21 mouse cellular contexts compared by ENCODE assay signal in the genomic region with DNA sequence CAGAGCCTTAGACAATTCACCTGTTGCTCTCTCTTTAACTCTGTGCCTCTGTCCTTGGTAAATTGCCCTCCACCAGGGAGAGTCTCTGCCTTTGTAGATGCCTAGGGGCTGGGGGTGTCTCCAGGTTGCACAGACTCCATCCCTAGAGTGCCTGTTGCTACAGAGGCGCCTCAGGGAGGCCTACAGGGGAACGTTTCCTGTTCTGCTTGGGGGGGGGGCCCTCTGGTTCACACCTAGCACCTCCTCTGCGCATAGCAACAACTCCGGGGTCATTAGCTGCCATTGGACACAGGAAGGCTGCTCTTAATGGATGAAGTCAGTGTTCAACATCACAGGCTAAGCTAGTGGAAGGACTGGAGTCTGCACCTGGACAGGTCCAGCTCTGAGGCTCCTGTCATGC. TPM values are rescaled to one million over a fixed set of nuclear protein-coding genes. Genes with fewer than 3 reads are reported as not detected.
DNase-seq lines count a peak whose midpoint lies in the region; ATAC-seq lines count a peak whose summit lies in the region.
"Had no signal": no experiment of that assay in that cellular context is flagged by ENCODE, and none has a peak within 500 bp of the region (broad histone marks: within the 10 kb centered on the region; RNA-seq: fewer than 3 reads in every experiment).

No protein-coding gene starts in this region.

- no peak overlapping the region for H3K9ac ChIP-seq in forebrain, embryonic 14.5 days (ENCODE audit: low read length)
- no peak overlapping the region for H3K9ac ChIP-seq in neural tube, embryonic 13.5 days
- no peak overlapping the region for H3K9ac ChIP-seq in neural tube, embryonic 15.5 days (replicated peaks)
- H3K9ac ChIP-seq: forebrain, postnatal 0 days; stomach, embryonic 15.5 days had no signal

- 52% methylated on average over 4 of the region's 4 CpGs for WGBS in forebrain, embryonic 10.5 days
- WGBS in forebrain, embryonic 14.5 days, result 49% methylated on average over 4 of the region's 4 CpGs
- 45% methylated on average over 4 of the region's 4 CpGs for WGBS in neural tube, embryonic 13.5 days
- 51% methylated on average over 4 of the region's 4 CpGs for WGBS in neural tube, embryonic 15.5 days

- no peak for DNase-seq in forebrain, embryonic 10.5 days (ENCODE audit: extremely low spot score, low spot score)
- no peak for DNase-seq in forebrain, embryonic 14.5 days (ENCODE audit: low spot score)
- no peak for DNase-seq in neural tube, embryonic 10.5 days (ENCODE audit: extremely low spot score, low spot score)
- no peak for DNase-seq in spleen, postnatal 36 days (ENCODE audit: low spot score in 2 of 2)
- DNase-seq: adrenal gland, adult 8-10 months; cerebellum, adult 11-12 months; forebrain, postnatal 0 days; gastrocnemius, postnatal 25 days; kidney, postnatal 25 days; right cerebral cortex, postnatal 25 days; spleen, adult 18-20 months; thymus, postnatal 25 days had no signal

- ATAC-seq in forebrain, embryonic 14.5 days, result no peak
- ATAC-seq in neural tube, embryonic 13.5 days (ENCODE audit: low read depth), result no peak
- peak; percentile 49 for ATAC-seq in inflammation-experienced regulatory T-cells, adult 6 months
- no peak for ATAC-seq in neural tube, embryonic 15.5 days (ENCODE audit: low FRiP score)
- no peak for ATAC-seq in monocyte, adult 5-6 weeks (replicated peaks; ENCODE audit: insufficient number of reproducible peaks, low FRiP score, low TSS enrichment, poor library complexity, severe bottlenecking)
- ATAC-seq: forebrain, postnatal 0 days; lung, postnatal 0 days; Patski had no signal

- H3K27ac ChIP-seq in forebrain, embryonic 10.5 days, result peak overlapping the region; percentile 67
- no peak overlapping the region for H3K27ac ChIP-seq in forebrain, embryonic 14.5 days (ENCODE audit: low read depth, low read length)
- H3K27ac ChIP-seq in neural tube, embryonic 13.5 days (replicated peaks), result 0 out of 2 replicates have a peak overlapping the region, but pooled peaks have one; percentile 3
- 0 out of 2 replicates have a peak overlapping the region, but pooled peaks have one; percentile 33 for H3K27ac ChIP-seq in neural tube, embryonic 15.5 days (replicated peaks)
- H3K27ac ChIP-seq: macrophage; stomach, embryonic 15.5 days had no signal

- no peaks in the 10 kb centered on the region for H3K9me3 ChIP-seq in forebrain, embryonic 10.5 days
- no peaks in the 10 kb centered on the region for H3K9me3 ChIP-seq in forebrain, embryonic 14.5 days (replicated peaks; ENCODE audit: control insufficient read depth, low read length)
- no peaks in the 10 kb centered on the region for H3K9me3 ChIP-seq in neural tube, embryonic 13.5 days
- H3K9me3 ChIP-seq in neural tube, embryonic 15.5 days (replicated peaks), result no peaks in the 10 kb centered on the region
- H3K9me3 ChIP-seq: G1E; stomach, embryonic 15.5 days had no signal

- H3K4me1 ChIP-seq in forebrain, embryonic 10.5 days, result peaks cover 66% of the 10 kb centered on the region
- peaks cover 11% of the 10 kb centered on the region for H3K4me1 ChIP-seq in forebrain, embryonic 14.5 days (ENCODE audit: control insufficient read depth, insufficient read depth, low read length)
- peaks cover 44% of the 10 kb centered on the region for H3K4me1 ChIP-seq in neural tube, embryonic 13.5 days (replicated peaks)
- peaks cover 43% of the 10 kb centered on the region for H3K4me1 ChIP-seq in neural tube, embryonic 15.5 days

- no peaks in the 10 kb centered on the region for H3K27me3 ChIP-seq in forebrain, embryonic 10.5 days (ENCODE audit: poor library complexity, severe bottlenecking)
- no peaks in the 10 kb centered on the region for H3K27me3 ChIP-seq in forebrain, embryonic 14.5 days (replicated peaks; ENCODE audit: control insufficient read depth, insufficient read depth, low read length)
- no peaks in the 10 kb centered on the region for H3K27me3 ChIP-seq in neural tube, embryonic 13.5 days
- no peaks in the 10 kb centered on the region for H3K27me3 ChIP-seq in neural tube, embryonic 15.5 days (replicated peaks)
- H3K27me3 ChIP-seq: Patski; stomach, embryonic 15.5 days had no signal

- no peaks in the 10 kb centered on the region for H3K36me3 ChIP-seq in forebrain, embryonic 10.5 days (replicated peaks)
- H3K36me3 ChIP-seq in forebrain, embryonic 14.5 days (ENCODE audit: control insufficient read depth, insufficient read depth, low read length), result no peaks in the 10 kb centered on the region
- H3K36me3 ChIP-seq in neural tube, embryonic 13.5 days, result no peaks in the 10 kb centered on the region
- H3K36me3 ChIP-seq in neural tube, embryonic 15.5 days, result no peaks in the 10 kb centered on the region
- H3K36me3 ChIP-seq: G1E; stomach, embryonic 15.5 days had no signal

- H3K4me2 ChIP-seq in forebrain, embryonic 14.5 days (ENCODE audit: low read length), result no peak overlapping the region
- no peak overlapping the region for H3K4me2 ChIP-seq in neural tube, embryonic 13.5 days
- no peak overlapping the region for H3K4me2 ChIP-seq in neural tube, embryonic 15.5 days
- H3K4me2 ChIP-seq: stomach, embryonic 15.5 days had no signal

- H3K4me3 ChIP-seq in forebrain, embryonic 10.5 days, result no peak overlapping the region
- no peak overlapping the region for H3K4me3 ChIP-seq in forebrain, embryonic 14.5 days (ENCODE audit: low read depth, low read length)
- H3K4me3 ChIP-seq in neural tube, embryonic 13.5 days, result no peak overlapping the region
- no peak overlapping the region for H3K4me3 ChIP-seq in neural tube, embryonic 15.5 days (replicated peaks)
- H3K4me3 ChIP-seq: stomach, embryonic 15.5 days had no signal

RNA-seq across cellular contexts. Expression of a gene that starts 12.8 kb away (rescaled TPM):
- 27.5 and 28.6 TPM in 2 replicates for polyA plus RNA-seq in forebrain, embryonic 10.5 days (2016; fragmentation: Nextera tagmentation; extraction: Ambion mirVana)
- polyA plus RNA-seq in forebrain, embryonic 14.5 days (2014; fragmentation: Nextera tagmentation; extraction: Ambion mirVana), result 9.1 and 12.0 TPM in 2 replicates
- polyA plus RNA-seq in neural tube, embryonic 13.5 days (2015; fragmentation: Nextera tagmentation; extraction: Ambion mirVana), result 27.5 and 32.6 TPM in 2 replicates
- polyA plus RNA-seq in inflammation-experienced regulatory T-cells, adult 6 months (2017; shearing (Covaris generic)), result 10 to 100 TPM; 18.2 to 32.0 (median 23.3) TPM
- 23.0 TPM in 2 replicates for polyA plus RNA-seq in neural tube, embryonic 15.5 days (2015; fragmentation: Nextera tagmentation; extraction: Ambion mirVana)
- total RNA-seq in monocyte, adult 5-6 weeks (2017), result 7.1 to 11.7 TPM (median 9.6 TPM) in 3 replicates
